Mouse (Mus musculus): Measurements from ENCODE around the gene Ankrd23. TPM values are rescaled to one million over a fixed set of nuclear protein-coding genes. Genes with fewer than 3 reads are reported as not detected.
A peak's percentile ranks its signal among the peaks of the same experiment; 100 is the strongest.

The Ankrd23 gene
- polyA plus RNA-seq, 1 experiment from 2014 or later: 7.3 TPM

GRCm38 (mm10) chr1:36513718-36514117, 23.0 kb downstream of the Ankrd23 start:
- no peak overlapping the region; the same call in 1 of the 2 replicates for H3K4me3 ChIP-seq (ENCODE audit: low read depth, low read length)
- no peaks in the 10 kb centered on the region for H3K36me3 ChIP-seq (ENCODE audit: control insufficient read depth, insufficient read depth, low read length)
- peak overlapping the region; percentile 96 for H3K4me2 ChIP-seq (ENCODE audit: low read depth, severe bottlenecking)
- WGBS: 50% methylated on average over 2 of the region's 2 CpGs
- H3K9me3 ChIP-seq (ENCODE audit: control insufficient read depth, low read length): no peaks in the 10 kb centered on the region
- ATAC-seq (ENCODE audit: insufficient number of reproducible peaks, low FRiP score, low TSS enrichment, low read depth) (no peak), DNase-seq (ENCODE audit: low spot score) (peak; percentile 47)
- H3K4me1 ChIP-seq (ENCODE audit: control insufficient read depth, insufficient read depth, low read length): peaks cover 8% of the 10 kb centered on the region
- no peak overlapping the region for H3K27ac ChIP-seq (replicated peaks; ENCODE audit: low read depth, low read length)
- H3K9ac ChIP-seq (ENCODE audit: low read length): no peak overlapping the region
- H3K27me3 ChIP-seq (ENCODE audit: control insufficient read depth, insufficient read depth, low read length): no peaks in the 10 kb centered on the region

GRCm38 (mm10) chr1:36513310-36513709, 23.4 kb downstream of the Ankrd23 start:
- no peak for ATAC-seq (ENCODE audit: insufficient number of reproducible peaks, low FRiP score, low TSS enrichment, low read depth)
- Histone ChIP-seq H3K36me3 (ENCODE audit: control insufficient read depth, insufficient read depth, low read length) (no peaks in the 10 kb centered on the region), H3K4me1 (ENCODE audit: control insufficient read depth, insufficient read depth, low read length) (peaks cover 8% of the 10 kb centered on the region), H3K9me3 (ENCODE audit: control insufficient read depth, low read length) (no peaks in the 10 kb centered on the region), H3K27ac (replicated peaks; ENCODE audit: low read depth, low read length) (no peak overlapping the region), H3K4me2 (ENCODE audit: low read depth, severe bottlenecking) (peak overlapping the region; percentile 96), H3K9ac (ENCODE audit: low read length) (peak overlapping the region; percentile 85; the same call in 1 of the 2 replicates), H3K27me3 (ENCODE audit: control insufficient read depth, insufficient read depth, low read length) (no peaks in the 10 kb centered on the region), H3K4me3 (ENCODE audit: low read depth, low read length) (peak overlapping the region; percentile 84)
- WGBS: 3% methylated on average over 1 of the region's 1 CpGs
- DNase-seq (ENCODE audit: low spot score): no peak

- Histone ChIP-seq H3K36me3 (ENCODE audit: control insufficient read depth, insufficient read depth, low read length) (no peaks in the 10 kb centered on the region), H3K4me3 (ENCODE audit: low read depth, low read length) (peak overlapping the region; percentile 84), H3K27ac (replicated peaks; ENCODE audit: low read depth, low read length) (peak overlapping the region; percentile 95; the same call in 1 of the 2 replicates), H3K4me1 (ENCODE audit: control insufficient read depth, insufficient read depth, low read length) (peaks cover 8% of the 10 kb centered on the region), H3K9me3 (ENCODE audit: control insufficient read depth, low read length) (no peaks in the 10 kb centered on the region), H3K27me3 (ENCODE audit: control insufficient read depth, insufficient read depth, low read length) (no peaks in the 10 kb centered on the region), H3K9ac (ENCODE audit: low read length) (peak overlapping the region; percentile 85), H3K4me2 (ENCODE audit: low read depth, severe bottlenecking) (peak overlapping the region; percentile 96)
- ATAC-seq (ENCODE audit: insufficient number of reproducible peaks, low FRiP score, low TSS enrichment, low read depth) (no peak), DNase-seq (ENCODE audit: low spot score) (no peak)
- WGBS: 1% methylated on average over 16 of the region's 16 CpGs
Observed at GRCm38 (mm10) chr1:36512966-36513280, 23.8 kb downstream of the Ankrd23 start.

DNA sequence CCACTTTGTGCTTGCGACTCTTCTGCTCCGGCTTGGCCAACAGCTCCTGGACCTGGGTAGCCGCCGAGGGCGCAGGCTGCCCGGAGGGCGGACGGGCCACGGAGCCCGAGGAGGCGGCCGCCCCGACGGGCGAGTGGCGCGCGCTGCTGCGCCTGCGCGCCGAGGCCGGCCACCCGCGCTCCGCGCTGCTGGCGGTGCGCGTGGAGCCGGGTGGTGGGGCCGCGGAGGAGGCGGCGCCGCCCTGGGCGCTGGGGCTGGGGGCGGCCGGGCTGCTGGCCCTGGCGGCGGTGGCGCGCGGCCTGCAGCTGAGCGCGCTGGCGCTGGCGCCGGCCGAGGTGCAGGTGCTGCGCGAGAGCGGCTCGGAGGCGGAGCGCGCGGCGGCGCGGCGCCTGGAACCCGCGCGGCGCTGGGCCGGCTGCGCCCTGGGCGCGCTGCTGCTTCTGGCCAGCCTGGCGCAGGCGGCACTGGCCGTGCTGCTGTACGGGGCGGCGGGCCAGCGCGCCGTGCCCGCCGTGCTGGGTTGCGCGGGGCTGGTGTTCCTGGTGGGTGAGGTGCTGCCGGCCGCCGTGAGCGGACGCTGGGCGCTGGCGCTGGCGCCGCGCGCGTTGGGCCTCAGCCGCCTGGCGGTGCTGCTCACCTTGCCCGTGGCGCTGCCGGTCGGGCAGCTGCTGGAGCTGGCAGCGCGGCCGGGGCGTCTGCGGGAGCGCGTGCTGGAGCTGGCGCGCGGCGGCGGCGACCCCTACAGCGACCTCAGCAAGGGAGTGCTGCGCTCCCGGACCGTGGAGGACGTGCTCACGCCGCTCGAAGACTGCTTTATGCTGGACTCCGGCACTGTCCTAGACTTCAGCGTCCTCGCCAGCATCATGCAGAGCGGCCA, 24.4 kb downstream of the Ankrd23 start:
- peaks cover 8% of the 10 kb centered on the region for H3K4me1 ChIP-seq (ENCODE audit: control insufficient read depth, insufficient read depth, low read length)
- H3K4me2 ChIP-seq (ENCODE audit: low read depth, severe bottlenecking): peak overlapping the region; percentile 96
- H3K27me3 ChIP-seq (ENCODE audit: control insufficient read depth, insufficient read depth, low read length): no peaks in the 10 kb centered on the region
- peak overlapping the region; percentile 85 for H3K9ac ChIP-seq (ENCODE audit: low read length)
- H3K36me3 ChIP-seq (ENCODE audit: control insufficient read depth, insufficient read depth, low read length): no peaks in the 10 kb centered on the region
- DNase-seq (ENCODE audit: low spot score) (peak; percentile 62), ATAC-seq (ENCODE audit: insufficient number of reproducible peaks, low FRiP score, low TSS enrichment, low read depth) (peak; percentile 69)
- no peaks in the 10 kb centered on the region for H3K9me3 ChIP-seq (ENCODE audit: control insufficient read depth, low read length)
- peak overlapping the region; percentile 84 for H3K4me3 ChIP-seq (ENCODE audit: low read depth, low read length)
- H3K27ac ChIP-seq (replicated peaks; ENCODE audit: low read depth, low read length): peak overlapping the region; percentile 95
- WGBS: under 1% methylated on average over 87 of the region's 126 CpGs

DNA sequence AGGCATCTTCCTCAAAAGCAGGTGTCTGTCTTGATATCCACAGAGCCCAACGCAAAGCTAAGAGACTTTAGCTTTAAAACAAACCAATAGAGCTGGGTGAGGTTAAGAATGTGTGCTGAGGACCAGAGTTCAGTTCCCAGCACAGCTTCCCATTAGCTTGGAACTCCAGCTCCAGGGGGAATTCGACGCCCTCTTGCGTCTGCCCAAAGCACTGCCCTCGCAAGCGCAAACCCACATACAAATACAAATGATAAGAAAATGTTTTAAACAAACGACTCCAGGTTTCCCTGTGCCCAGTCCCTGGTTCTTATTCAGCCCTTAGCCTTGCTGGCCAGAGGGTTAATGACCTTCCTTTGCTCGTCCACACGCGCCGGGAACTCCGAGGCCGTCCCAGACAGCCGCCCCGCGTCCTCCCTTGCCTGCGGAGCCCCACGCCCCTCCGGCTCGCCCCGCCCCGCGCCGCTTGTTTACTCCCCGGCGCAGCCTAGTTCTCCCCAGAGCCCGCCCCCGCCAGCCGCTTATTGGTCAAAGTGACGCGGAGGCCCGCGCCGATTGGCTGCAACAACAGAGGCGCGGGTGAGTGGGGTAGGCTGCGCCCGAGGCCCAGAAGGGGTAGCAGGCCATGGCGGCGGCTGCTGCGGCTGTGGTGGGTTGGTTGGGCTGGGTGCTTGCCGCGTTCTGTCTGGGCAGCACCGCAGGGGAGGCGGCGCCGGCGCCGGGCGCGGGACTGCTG, 25.2 kb downstream of the Ankrd23 start, which contains the start of gene Cnnm3:
Cnnm3 (plus strand) TSS at position 579 of the 733 bp plus-strand sequence.
- H3K4me3 ChIP-seq (ENCODE audit: low read depth, low read length): peak within 1 kb of the TSS; percentile 84
- peak within 1 kb of the TSS; percentile 96 for H3K4me2 ChIP-seq (ENCODE audit: low read depth, severe bottlenecking)
- H3K9me3 ChIP-seq (ENCODE audit: control insufficient read depth, low read length): no peaks in the 10 kb centered on the region
- H3K36me3 ChIP-seq (ENCODE audit: control insufficient read depth, insufficient read depth, low read length): 0 out of 2 replicates have a peak, but pooled peaks cover 1% of the 10 kb centered on the region
- peak; percentile 100 for DNase-seq (ENCODE audit: low spot score)
- H3K9ac ChIP-seq (ENCODE audit: low read length): peak within 1 kb of the TSS; percentile 85
- WGBS: under 1% methylated on average over 51 of the region's 51 CpGs
- H3K27ac ChIP-seq (replicated peaks; ENCODE audit: low read depth, low read length): peak within 1 kb of the TSS; percentile 95
- no peaks in the 10 kb centered on the region for H3K27me3 ChIP-seq (ENCODE audit: control insufficient read depth, insufficient read depth, low read length)
- peaks cover 8% of the 10 kb centered on the region for H3K4me1 ChIP-seq (ENCODE audit: control insufficient read depth, insufficient read depth, low read length)
- peak; percentile 96 for ATAC-seq (ENCODE audit: insufficient number of reproducible peaks, low FRiP score, low TSS enrichment, low read depth)

DNA sequence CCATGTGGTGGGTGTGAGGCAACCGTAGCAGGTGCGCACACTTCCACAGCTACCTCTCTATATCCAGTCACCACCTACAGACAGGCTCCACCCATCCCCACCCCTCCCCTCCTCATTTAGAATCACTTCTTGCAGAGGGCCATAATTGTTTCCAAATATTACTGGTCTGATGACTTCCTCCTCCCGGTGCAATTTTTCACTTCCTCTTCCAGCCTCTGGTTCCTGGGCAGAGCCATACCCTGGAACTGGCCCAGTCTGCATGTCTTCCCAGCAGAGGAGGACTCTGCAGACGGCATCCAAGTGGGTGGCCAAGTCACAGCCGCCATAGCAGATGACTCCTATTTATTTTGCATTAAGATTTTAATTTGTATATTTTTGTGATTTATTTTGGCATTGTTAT, 28.4 kb downstream of the Ankrd23 start:
- H3K4me1 ChIP-seq (ENCODE audit: control insufficient read depth, insufficient read depth, low read length): peaks cover 5% of the 10 kb centered on the region
- H3K36me3 ChIP-seq (ENCODE audit: control insufficient read depth, insufficient read depth, low read length): 0 out of 2 replicates have a peak, but pooled peaks cover 3% of the 10 kb centered on the region
- no peak overlapping the region for H3K9ac ChIP-seq (ENCODE audit: low read length)
- H3K4me2 ChIP-seq (ENCODE audit: low read depth, severe bottlenecking): no peak overlapping the region
- WGBS: 89% methylated on average over 5 of the region's 5 CpGs
- ATAC-seq (ENCODE audit: insufficient number of reproducible peaks, low FRiP score, low TSS enrichment, low read depth): no peak
- no peak overlapping the region for H3K27ac ChIP-seq (replicated peaks; ENCODE audit: low read depth, low read length)
- no peaks in the 10 kb centered on the region for H3K9me3 ChIP-seq (ENCODE audit: control insufficient read depth, low read length)
- no peak for DNase-seq (ENCODE audit: low spot score)
- no peak overlapping the region for H3K4me3 ChIP-seq (ENCODE audit: low read depth, low read length)
- no peaks in the 10 kb centered on the region for H3K27me3 ChIP-seq (ENCODE audit: control insufficient read depth, insufficient read depth, low read length)

GRCm38 (mm10) chr1:36501261-36501660, 35.4 kb downstream of the Ankrd23 start:
- H3K9ac ChIP-seq (ENCODE audit: low read length): no peak overlapping the region
- H3K27me3 ChIP-seq (ENCODE audit: control insufficient read depth, insufficient read depth, low read length): no peaks in the 10 kb centered on the region
- H3K36me3 ChIP-seq (ENCODE audit: control insufficient read depth, insufficient read depth, low read length): peaks cover 4% of the 10 kb centered on the region
- H3K4me2 ChIP-seq (ENCODE audit: low read depth, severe bottlenecking): no peak overlapping the region
- H3K27ac ChIP-seq (replicated peaks; ENCODE audit: low read depth, low read length): no peak overlapping the region
- no peaks in the 10 kb centered on the region for H3K9me3 ChIP-seq (ENCODE audit: control insufficient read depth, low read length)
- 11% methylated on average over 3 of the region's 3 CpGs for WGBS
- H3K4me1 ChIP-seq (ENCODE audit: control insufficient read depth, insufficient read depth, low read length): no peaks in the 10 kb centered on the region
- H3K4me3 ChIP-seq (ENCODE audit: low read depth, low read length): no peak overlapping the region
- 0 out of 2 replicates have a peak, but pooled peaks have one; percentile 28 for ATAC-seq (ENCODE audit: insufficient number of reproducible peaks, low FRiP score, low TSS enrichment, low read depth)
- peak; percentile 89 for DNase-seq (ENCODE audit: low spot score)

GRCm38 (mm10) chr1:36497312-36497711, 39.4 kb downstream of the Ankrd23 start:
- no peak overlapping the region for H3K4me2 ChIP-seq (ENCODE audit: low read depth, severe bottlenecking)
- 77% methylated on average over 2 of the region's 2 CpGs for WGBS
- ATAC-seq (ENCODE audit: insufficient number of reproducible peaks, low FRiP score, low TSS enrichment, low read depth): no peak
- H3K9me3 ChIP-seq (ENCODE audit: control insufficient read depth, low read length): no peaks in the 10 kb centered on the region
- H3K9ac ChIP-seq (ENCODE audit: low read length): no peak overlapping the region
- no peaks in the 10 kb centered on the region for H3K27me3 ChIP-seq (ENCODE audit: control insufficient read depth, insufficient read depth, low read length)
- no peak overlapping the region for H3K27ac ChIP-seq (replicated peaks; ENCODE audit: low read depth, low read length)
- peaks cover 2% of the 10 kb centered on the region for H3K36me3 ChIP-seq (ENCODE audit: control insufficient read depth, insufficient read depth, low read length)
- no peak overlapping the region for H3K4me3 ChIP-seq (ENCODE audit: low read depth, low read length)
- no peak for DNase-seq (ENCODE audit: low spot score)
- H3K4me1 ChIP-seq (ENCODE audit: control insufficient read depth, insufficient read depth, low read length): peaks cover 13% of the 10 kb centered on the region

Measured in limb, embryonic 11.5 days (tissue).